Mouse (Mus musculus) forebrain, embryonic 11.5 days (tissue): ENCODE data around the gene Gosr2. TPM values are rescaled to one million over a fixed set of nuclear protein-coding genes. Genes with fewer than 3 reads are reported as not detected.
"Not testable (repeated sequence)": the region's sequence is repeated elsewhere in the genome, so short reads cannot be mapped to it uniquely, and the experiment has no call there.

Source experiments
- ATAC-seq: fragments of 200-750 bp; cut with Nextera tagmentation; replicated peaks from 2 replicates; pipeline ENCODE4 v1.8.0; 2017; ENCODE audit warnings: moderate TSS enrichment; ENCODE audit not compliant: low FRiP score
- DNase-seq: peaks from one replicate; pipeline ENCODE4 v3.0.0-alpha.2; 2017; ENCODE audit warnings: low spot score
- H3K27ac ChIP-seq: fragments of 300-500 bp; sonication (generic); 2 replicates; pipeline ENCODE4 v1.5.1; 2014; ENCODE audit warnings: low read depth, low read length
- H3K27me3 ChIP-seq: fragments of 300-500 bp; sonication (generic); 2 replicates; pipeline ENCODE4 v1.6.1; 2014; ENCODE audit warnings: mild to moderate bottlenecking, low read length, mixed read lengths; ENCODE audit not compliant: control insufficient read depth, insufficient read depth
- H3K36me3 ChIP-seq: fragments of 300-500 bp; sonication (generic); 2 replicates; pipeline ENCODE4 v1.6.1; 2014; ENCODE audit warnings: mild to moderate bottlenecking, low read length, moderate library complexity, mixed read lengths; ENCODE audit not compliant: control insufficient read depth, insufficient read depth
- H3K4me1 ChIP-seq: fragments of 300-500 bp; sonication (generic); replicated peaks from 2 replicates; pipeline ENCODE4 v1.6.1; 2014; ENCODE audit warnings: low read length, mixed read lengths; ENCODE audit not compliant: control insufficient read depth, insufficient read depth
- H3K4me2 ChIP-seq: fragments of 300-500 bp; sonication (generic); 2 replicates; pipeline ENCODE4 v1.6.1; 2014; ENCODE audit warnings: low read depth, mild to moderate bottlenecking, low read length, moderate library complexity, mixed read lengths; ENCODE audit not compliant: severe bottlenecking
- H3K4me3 ChIP-seq: fragments of 300-500 bp; sonication (generic); 2 replicates; pipeline ENCODE4 v1.5.1; 2014; ENCODE audit warnings: low read depth, low read length
- H3K9ac ChIP-seq: fragments of 300-500 bp; sonication (generic); 2 replicates; pipeline ENCODE4 v1.6.1; 2014; ENCODE audit warnings: low read length
- H3K9me3 ChIP-seq: fragments of 300-500 bp; sonication (generic); 2 replicates; pipeline ENCODE4 v1.6.1; 2016; ENCODE audit warnings: low read length, mixed read lengths; ENCODE audit not compliant: control insufficient read depth
- WGBS: fragments of 180-500 bp; shearing (Covaris S2); extraction: QIAGEN DNeasy Blood & Tissue Kit; methylation state at CpG from one replicate; pipeline ENCODE4 v1.1.7; 2014; 5-methylcytosine and 5-hydroxymethylcytosine counted together
- polyA plus RNA-seq: library from polyadenylated mRNA; unstranded; fragments of >200 nt; fragmentation: Nextera tagmentation; extraction: Ambion mirVana; gene quantifications from 2 replicates; pipeline ENCODE4 v1.2.1, GENCODE M21; 2014

Gosr2 gene
- polyA plus RNA-seq, 1 experiment from 2014 or later: 86.7 TPM

DNA sequence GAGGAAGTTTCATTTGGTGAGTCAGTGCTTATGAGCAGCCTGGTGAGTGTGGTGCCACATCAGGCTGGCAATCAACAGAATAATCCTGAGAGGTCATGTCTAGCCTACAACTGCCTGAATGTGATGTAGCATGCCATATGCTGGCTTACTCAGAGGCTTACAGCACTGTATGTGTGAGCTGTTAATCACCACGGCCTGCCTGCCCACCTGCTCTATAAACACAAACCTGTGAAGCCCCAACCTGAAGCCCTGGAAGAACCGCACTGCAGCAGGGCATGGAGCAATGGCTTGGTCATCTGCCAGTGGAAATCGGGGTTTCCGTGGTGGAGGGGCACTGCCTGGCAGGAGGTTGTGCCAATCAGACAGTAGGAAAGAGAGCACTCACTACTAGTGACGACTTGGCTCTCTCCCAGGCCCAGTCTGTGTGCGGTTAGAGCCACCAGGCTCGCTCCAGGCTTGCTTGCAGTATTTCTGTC is 12.4 kb downstream of the Gosr2 start:
- Histone ChIP-seq H3K27me3 (no peaks in the 10 kb centered on the region), H3K4me1 (no peaks in the 10 kb centered on the region), H3K9me3 (no peaks in the 10 kb centered on the region), H3K4me2 (no peak overlapping the region), H3K4me3 (no peak overlapping the region), H3K36me3 (no peaks in the 10 kb centered on the region; the same call in none of the 2 replicates), H3K9ac (no peak overlapping the region), H3K27ac (no peak overlapping the region)
- ATAC-seq (no peak), DNase-seq (no peak)
- WGBS: 95% methylated on average over 7 of the region's 7 CpGs

DNA sequence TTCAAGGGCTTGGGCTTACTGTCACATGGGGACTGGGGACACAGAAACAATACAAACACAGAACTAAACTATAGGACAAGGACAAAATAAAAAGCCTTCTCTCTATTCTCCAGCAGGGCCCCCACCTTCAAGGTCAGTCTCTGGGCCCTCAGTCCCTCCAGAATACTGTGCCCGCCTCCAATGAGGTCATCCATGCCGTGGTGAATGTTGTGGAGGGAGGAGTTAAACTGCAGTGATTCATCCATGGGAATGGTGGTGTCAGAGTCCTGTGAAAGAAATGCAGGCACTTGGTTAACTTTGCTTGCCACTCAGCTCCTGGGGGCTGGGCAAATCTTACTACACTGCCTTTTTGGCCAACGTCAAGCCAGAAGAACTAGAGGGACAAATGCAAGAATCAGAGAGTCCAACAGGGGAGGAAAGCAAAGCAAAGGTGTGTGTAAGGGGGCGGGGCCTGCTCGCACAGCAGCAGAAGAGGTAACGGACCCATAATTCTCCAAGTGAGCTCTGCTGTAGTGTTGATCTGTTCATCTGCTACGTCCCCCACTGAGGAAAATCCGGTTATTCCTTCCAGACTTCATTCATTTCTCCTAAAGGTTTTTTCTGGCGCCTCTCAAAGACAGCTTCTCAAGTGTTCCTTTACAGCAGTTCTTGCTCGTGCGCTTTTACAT is 13.9 kb downstream of the Gosr2 start:
- H3K4me3 ChIP-seq: no peak overlapping the region
- WGBS: 84% methylated on average over 11 of the region's 11 CpGs
- DNase-seq: no peak

GRCm38 (mm10) chr11:103677042-103677441 is 20.7 kb downstream of the Gosr2 start:
- ATAC-seq, H3K9me3 ChIP-seq, H3K4me3 ChIP-seq, H3K27ac ChIP-seq, H3K27me3 ChIP-seq, H3K4me2 ChIP-seq, H3K9ac ChIP-seq, H3K36me3 ChIP-seq, H3K4me1 ChIP-seq: not testable (repeated sequence)
- WGBS: 38% methylated on average over 2 of the region's 2 CpGs
- DNase-seq: peak; percentile 68

More for the DNA sequence above, 13.9 kb downstream of the Gosr2 start:
- ATAC-seq: no peak
- H3K4me1 ChIP-seq: no peaks in the 10 kb centered on the region
- no peaks in the 10 kb centered on the region for H3K27me3 ChIP-seq
- H3K36me3 ChIP-seq: peaks cover 4% of the 10 kb centered on the region
- H3K4me2 ChIP-seq: no peak overlapping the region
- no peaks in the 10 kb centered on the region for H3K9me3 ChIP-seq
- no peak overlapping the region for H3K9ac ChIP-seq
- no peak overlapping the region for H3K27ac ChIP-seq

GRCm38 (mm10) chr11:103675556-103675955 is 22.1 kb downstream of the Gosr2 start:
- Histone ChIP-seq H3K4me2 (no peak overlapping the region), H3K27me3 (no peaks in the 10 kb centered on the region), H3K4me3 (no peak overlapping the region), H3K9me3 (no peaks in the 10 kb centered on the region), H3K27ac (no peak overlapping the region), H3K4me1 (no peaks in the 10 kb centered on the region), H3K9ac (no peak overlapping the region), H3K36me3 (peaks cover 4% of the 10 kb centered on the region; the same call in 1 of the 2 replicates)
- peak; percentile 73 for DNase-seq
- ATAC-seq: no peak
- 27% methylated on average over 3 of the region's 3 CpGs for whole genome bisulfite sequencing

DNA sequence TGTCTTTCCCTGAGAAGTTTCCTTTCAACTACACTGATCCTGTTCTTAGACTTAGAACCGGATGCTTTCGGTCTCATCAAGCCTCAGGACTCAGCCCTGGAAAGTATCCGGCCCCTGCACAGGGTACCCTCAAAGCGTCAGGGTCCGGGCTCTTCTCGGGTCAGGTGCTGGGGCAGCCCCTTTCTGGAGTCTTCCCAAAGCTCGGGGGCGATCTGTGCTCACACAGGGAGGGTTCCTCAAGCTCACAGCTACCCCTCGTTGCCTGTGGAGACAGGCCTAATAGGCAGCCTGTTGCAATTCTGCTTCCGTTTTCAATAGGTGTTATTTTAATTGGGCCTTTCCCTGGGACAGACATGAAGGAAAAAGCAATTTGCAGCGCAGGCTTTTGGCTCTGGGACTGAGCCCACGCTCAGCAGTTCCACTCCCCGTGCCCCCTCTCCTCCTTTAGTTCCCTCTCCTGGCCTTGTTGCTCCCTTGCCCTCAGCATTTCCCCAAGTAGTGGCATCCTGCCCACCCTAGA is 30.7 kb downstream of the Gosr2 start:
- H3K27ac ChIP-seq: no peak overlapping the region
- no peak overlapping the region for H3K4me2 ChIP-seq

GRCm38 (mm10) chr11:103666181-103666906 is 31.4 kb downstream of the Gosr2 start:
- no peak for ATAC-seq
- no peak overlapping the region for H3K27ac ChIP-seq

More for the DNA sequence above, 30.7 kb downstream of the Gosr2 start:
- Histone ChIP-seq H3K36me3 (no peaks in the 10 kb centered on the region), H3K4me3 (no peak overlapping the region), H3K9ac (no peak overlapping the region), H3K27me3 (no peaks in the 10 kb centered on the region; the same call in 1 of the 2 replicates), H3K4me1 (peaks cover 4% of the 10 kb centered on the region), H3K9me3 (no peaks in the 10 kb centered on the region)
- WGBS: 33% methylated on average over 13 of the region's 13 CpGs
- DNase-seq (no peak), ATAC-seq (no peak)

GRCm38 (mm10) chr11:103665695-103666094 is 32.0 kb downstream of the Gosr2 start:
- H3K4me2 ChIP-seq: no peak overlapping the region

More at GRCm38 (mm10) chr11:103666181-103666906, 31.4 kb downstream of the Gosr2 start:
- Histone ChIP-seq H3K27me3 (no peaks in the 10 kb centered on the region; the same call in 1 of the 2 replicates), H3K9ac (no peak overlapping the region), H3K4me2 (no peak overlapping the region), H3K9me3 (no peaks in the 10 kb centered on the region), H3K4me1 (peaks cover 4% of the 10 kb centered on the region), H3K4me3 (no peak overlapping the region), H3K36me3 (no peaks in the 10 kb centered on the region)
- DNase-seq: no peak
- 21% methylated on average over 10 of the region's 10 CpGs for WGBS

DNA sequence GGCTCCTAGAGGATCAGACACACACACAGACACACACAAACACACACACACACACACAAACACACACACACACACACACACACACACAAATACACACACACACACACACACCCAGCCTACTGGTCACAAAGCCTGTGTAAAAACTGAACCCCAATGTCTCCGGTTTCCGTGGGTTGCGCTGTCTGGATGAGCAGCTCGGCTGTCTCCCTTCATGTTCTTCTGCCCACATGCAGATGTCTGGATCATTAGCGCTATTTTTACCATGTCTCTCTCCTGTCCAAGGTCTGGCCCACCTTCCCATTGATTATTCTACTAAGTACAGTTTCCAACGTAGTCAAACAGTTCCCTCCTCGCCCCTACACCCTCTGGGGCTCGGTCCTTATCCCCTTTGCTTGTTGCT is 34.6 kb downstream of the Gosr2 start:
- 88% methylated on average over 8 of the region's 8 CpGs for WGBS
- Histone ChIP-seq H3K36me3 (no peaks in the 10 kb centered on the region), H3K4me3 (no peak overlapping the region), H3K27ac (no peak overlapping the region), H3K9me3 (no peaks in the 10 kb centered on the region), H3K9ac (no peak overlapping the region), H3K4me1 (peaks cover 4% of the 10 kb centered on the region), H3K27me3 (no peaks in the 10 kb centered on the region; the same call in 1 of the 2 replicates), H3K4me2 (no peak overlapping the region)
- ATAC-seq (no peak), DNase-seq (no peak)

More at GRCm38 (mm10) chr11:103665695-103666094, 32.0 kb downstream of the Gosr2 start:
- H3K9me3 ChIP-seq: no peaks in the 10 kb centered on the region
- WGBS: 33% methylated on average over 1 of the region's 1 CpGs
- ATAC-seq (no peak), DNase-seq (no peak)
- no peak overlapping the region for H3K4me3 ChIP-seq
- no peaks in the 10 kb centered on the region; the same call in 1 of the 2 replicates for H3K27me3 ChIP-seq
- no peak overlapping the region for H3K9ac ChIP-seq
- H3K36me3 ChIP-seq: no peaks in the 10 kb centered on the region
- no peak overlapping the region for H3K27ac ChIP-seq
- peaks cover 4% of the 10 kb centered on the region for H3K4me1 ChIP-seq
